Mouse (Mus musculus) adrenal gland, adult (tissue): ENCODE data around the gene Pdpk1.

Experiments used
- DNase-seq, 2 experiments: peaks; one replicate each; pipeline ENCODE4 v3.0.0; 2022 to 2023; ENCODE audit warnings: low spot score in 1 of 2; ENCODE audit not compliant: inconsistent age in 2 of 2

Gene Pdpk1

GRCm38 (mm10) chr17:24150824-24151223 is at the start of gene Pdpk1:
Pdpk1 (minus strand) TSS chr17:24150924.
- no peak for DNase-seq

GRCm38 (mm10) chr17:24199741-24200140 is 49.0 kb upstream of the Pdpk1 start:
- DNase-seq = peak in 1 of 2 experiments; percentile 48

- DNase-seq = no peak
These were observed 48.5 kb upstream of the Pdpk1 start for GRCm38 (mm10) chr17:24199252-24199651.

DNA sequence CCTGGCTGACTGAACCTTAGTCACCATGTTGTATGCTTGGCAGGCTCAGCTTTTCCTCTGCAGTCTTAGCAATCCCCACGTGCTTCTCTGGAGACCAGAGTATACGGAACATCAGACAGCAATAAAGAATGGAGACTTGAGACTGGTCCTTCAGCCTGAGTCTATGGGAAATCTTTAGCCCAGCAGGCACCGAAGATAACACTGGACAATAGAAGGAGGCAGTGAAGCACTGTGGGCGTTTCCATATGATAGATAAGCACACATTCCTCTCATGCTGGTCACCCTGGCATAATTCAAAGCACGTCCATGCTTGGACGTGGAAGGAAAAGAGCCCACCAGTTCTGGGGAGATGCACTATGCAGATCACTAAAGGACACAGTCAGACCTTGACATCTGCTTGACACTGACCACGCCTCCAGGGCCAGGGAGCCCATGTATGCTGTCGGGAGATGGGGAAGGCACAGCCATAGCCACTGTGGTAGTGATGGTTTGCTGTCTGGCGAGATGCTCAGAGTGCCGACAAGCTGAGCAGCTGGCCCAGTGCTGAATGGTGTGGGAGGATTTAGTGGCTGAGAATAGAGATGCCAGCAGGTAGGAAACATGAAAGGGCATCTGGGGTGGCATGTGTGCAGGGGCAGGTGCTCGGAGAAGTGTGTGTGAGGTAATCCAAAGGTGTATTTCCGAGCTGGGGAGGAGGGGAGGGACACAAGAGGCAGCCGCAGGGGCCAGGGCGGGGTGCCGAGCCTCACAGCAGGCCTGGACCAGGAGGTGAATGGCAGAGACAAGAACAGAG is 46.5 kb upstream of the Pdpk1 start:
- DNase-seq = no peak

GRCm38 (mm10) chr17:24195349-24195748 is 44.6 kb upstream of the Pdpk1 start:
- DNase-seq = no peak

- DNase-seq = no peak
These were observed 43.0 kb upstream of the Pdpk1 start for GRCm38 (mm10) chr17:24193769-24194168.

GRCm38 (mm10) chr17:24193268-24193667 is 42.5 kb upstream of the Pdpk1 start:
- DNase-seq = peak; percentile 31 to 78

- no peak for DNase-seq
These were observed 42.1 kb upstream of the Pdpk1 start for GRCm38 (mm10) chr17:24192848-24193247.

GRCm38 (mm10) chr17:24191481-24191880 is 40.8 kb upstream of the Pdpk1 start:
- DNase-seq = peak in 1 of 2 experiments; percentile 40

DNA sequence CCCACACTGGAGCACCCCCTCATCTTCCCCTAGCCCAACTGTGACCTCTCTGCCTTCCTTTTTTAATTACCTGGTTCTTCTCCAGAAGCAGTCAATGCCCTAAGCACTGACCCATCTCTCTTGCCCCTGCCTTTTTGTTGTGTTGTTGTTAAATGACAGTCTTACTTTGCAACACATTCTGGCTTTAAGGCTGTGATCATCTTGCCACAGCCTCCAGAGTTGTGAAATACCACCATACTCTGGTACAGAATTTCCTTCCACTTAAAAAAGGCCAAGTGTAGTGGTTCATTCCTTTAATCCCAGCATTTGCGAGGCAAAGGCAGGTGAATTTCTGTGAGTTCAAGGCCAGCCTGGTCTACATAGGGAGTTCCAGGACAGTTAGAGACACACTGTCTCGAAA is 40.2 kb upstream of the Pdpk1 start:
- no peak for DNase-seq

DNA sequence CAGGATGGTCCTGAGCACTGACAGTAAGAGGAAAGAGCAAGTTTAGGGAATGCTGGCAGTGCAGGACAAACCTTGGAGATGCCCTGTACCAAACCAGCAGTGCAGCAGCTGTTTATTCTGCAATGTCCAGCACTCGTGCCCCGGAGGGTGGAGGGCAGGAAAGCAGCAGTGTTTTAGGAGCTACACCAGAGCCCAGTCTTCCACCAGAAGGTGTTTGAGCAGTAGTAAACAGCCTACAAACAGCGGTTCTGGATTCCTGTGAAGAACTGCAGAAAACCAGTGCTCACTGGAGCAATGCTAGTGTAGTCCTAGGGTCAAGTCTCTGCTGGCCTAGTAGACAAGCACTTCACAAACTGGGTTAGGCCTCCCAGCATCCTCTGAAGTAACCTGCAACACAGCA is 23.5 kb upstream of the Pdpk1 start:
- no peak for DNase-seq

DNA sequence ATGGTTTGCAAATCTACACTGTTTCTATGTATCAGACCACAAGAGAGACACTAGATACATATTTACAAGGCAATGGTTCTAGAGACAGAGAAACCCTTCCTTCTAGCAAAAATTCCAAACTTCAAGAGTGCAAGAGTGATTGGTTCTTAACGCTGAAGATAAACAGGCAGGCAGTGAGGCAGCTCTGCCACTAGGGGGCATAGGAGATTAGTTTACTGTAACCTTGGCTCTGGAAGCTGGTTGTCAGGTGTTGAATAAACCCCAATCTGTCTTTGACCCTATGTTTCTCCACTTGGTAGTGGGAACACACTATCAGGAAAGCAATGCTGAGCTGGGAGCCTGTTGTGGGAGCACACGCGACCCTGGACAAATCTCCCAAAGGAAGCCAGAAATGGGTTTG is 22.7 kb upstream of the Pdpk1 start:
- peak; percentile 64 to 91 for DNase-seq

DNA sequence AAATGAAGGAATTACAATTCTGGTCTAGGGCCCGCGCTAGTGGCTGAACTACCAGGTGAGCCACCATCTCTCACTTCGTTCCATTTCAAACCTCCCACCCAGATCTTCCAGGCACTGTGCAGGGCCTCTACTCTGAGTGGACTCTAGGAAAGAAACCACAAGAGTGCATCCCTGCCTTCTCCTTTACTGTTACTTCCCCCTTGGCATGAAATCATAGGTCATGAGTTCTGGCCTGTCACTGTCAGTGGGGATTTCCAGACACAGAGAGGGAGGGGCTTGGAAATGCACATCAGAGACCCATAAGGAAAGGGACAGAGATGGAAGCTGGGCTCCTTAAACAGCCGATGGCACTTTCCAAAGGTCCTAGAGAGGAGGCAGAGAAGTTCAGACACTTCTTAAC is 21.0 kb upstream of the Pdpk1 start:
- no peak for DNase-seq

GRCm38 (mm10) chr17:24170729-24171128 is 20.0 kb upstream of the Pdpk1 start:
- DNase-seq = no peak

DNA sequence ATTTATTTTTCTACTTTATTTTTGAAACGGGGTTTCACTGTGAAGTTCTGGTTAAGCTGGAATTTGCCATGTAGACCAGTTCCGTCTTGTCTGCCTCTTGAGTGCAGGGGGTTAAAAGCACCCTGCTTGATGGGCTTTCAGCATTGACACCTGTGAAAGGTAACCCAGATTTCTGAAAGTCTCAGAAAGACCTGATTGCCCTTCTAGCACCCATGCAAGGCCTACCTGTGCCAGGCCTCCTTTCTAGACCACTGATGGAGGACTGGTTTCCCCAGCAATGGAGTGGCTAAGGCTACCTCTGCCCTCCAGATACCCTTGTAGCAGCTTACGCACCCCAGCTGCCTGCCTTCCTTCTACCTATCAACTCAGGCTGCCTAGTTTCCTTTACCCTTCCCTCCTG is 19.4 kb upstream of the Pdpk1 start:
- DNase-seq = no peak

- DNase-seq = peak; percentile 95 to 99
These were observed 18.8 kb upstream of the Pdpk1 start, which contains the start of gene Atp6v0c for GRCm38 (mm10) chr17:24169317-24170065. Atp6v0c (minus strand) TSS chr17:24169702.

DNA sequence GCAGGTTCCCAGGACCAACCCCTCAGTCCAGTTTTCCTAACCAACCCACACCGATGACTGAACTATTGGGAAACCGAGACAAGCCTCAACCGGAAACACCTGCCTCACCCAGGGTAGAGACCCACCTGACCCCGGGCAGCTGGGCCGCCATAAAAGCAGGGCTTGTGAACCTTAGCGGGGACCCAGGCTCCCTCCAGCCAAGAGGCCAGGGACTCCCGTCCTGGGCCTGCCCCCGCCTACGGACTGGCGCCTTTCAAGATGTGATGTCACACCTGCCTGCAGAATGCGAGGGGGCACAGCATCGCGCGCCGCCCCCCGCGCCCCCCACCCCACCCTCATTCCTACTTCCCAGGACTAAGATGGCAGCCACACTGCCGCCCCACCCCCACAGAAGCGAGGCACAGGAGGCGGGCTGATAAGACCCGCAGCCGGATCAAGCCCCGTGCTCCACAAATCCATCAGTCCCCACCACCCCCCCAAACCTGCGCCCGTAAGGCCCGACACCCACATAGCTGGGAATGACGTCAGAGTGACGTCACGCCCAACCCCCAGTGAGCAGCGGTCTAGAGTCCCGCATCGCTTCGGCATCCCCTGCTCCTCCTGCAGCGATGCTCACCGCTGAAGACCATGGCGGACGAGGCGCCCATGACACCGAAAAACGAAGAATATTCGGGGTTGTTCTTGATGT is 18.0 kb upstream of the Pdpk1 start:
- peak in 1 of 2 experiments; percentile 80 for DNase-seq

- DNase-seq = peak; percentile 44 to 84
These were observed 17.3 kb upstream of the Pdpk1 start for GRCm38 (mm10) chr17:24167891-24168505.

DNA sequence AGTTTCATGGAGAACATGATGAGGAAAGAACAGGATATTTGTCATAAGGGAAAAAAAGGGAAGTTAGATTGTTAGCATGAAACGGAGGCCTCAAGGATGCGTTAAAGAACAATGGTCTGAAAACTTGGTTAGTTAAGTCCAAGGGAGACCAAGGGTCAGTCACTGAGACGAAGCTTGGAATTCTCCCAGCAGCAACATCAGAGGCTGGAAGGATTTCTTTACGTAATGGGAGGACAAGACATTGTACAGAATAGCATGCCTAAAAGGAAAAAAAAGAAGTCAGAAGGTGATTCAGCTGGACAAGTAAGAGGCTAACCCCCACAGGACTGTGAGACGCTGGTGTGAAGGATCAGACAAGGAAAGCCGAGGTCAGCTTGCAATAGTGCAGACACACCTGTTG is 16.4 kb upstream of the Pdpk1 start:
- DNase-seq = peak in 1 of 2 experiments; percentile 57

GRCm38 (mm10) chr17:24164566-24165259 is 14.0 kb upstream of the Pdpk1 start:
- peak in 1 of 2 experiments; percentile 56 for DNase-seq
